Mouse (Mus musculus) erythroid progenitor cell, adult 5-6 weeks (primary cell): ENCODE data around the gene Pacs1. TPM values are rescaled to one million over a fixed set of nuclear protein-coding genes. Genes with fewer than 3 reads are reported as not detected.
A peak's percentile ranks its signal among the peaks of the same experiment; 100 is the strongest.
"Not testable (repeated sequence)": the region's sequence is repeated elsewhere in the genome, so short reads cannot be mapped to it uniquely, and the experiment has no call there.

Source experiments
- ATAC-seq: replicated peaks from 2 replicates; pipeline ENCODE4 v1.8.0; 2016; ENCODE audit warnings: moderate number of reproducible peaks, mild to moderate bottlenecking, moderate TSS enrichment, inconsistent platforms; ENCODE audit not compliant: poor library complexity, low FRiP score, severe bottlenecking
- total RNA-seq, 2 experiments: library from RNA; stranded (forward) in 1 of 2; stranded (reverse) in 1 of 2; fragments of 150-400 nt in 1 of 2; fragments of 186-747, 209-891 nt in 1 of 2; gene quantifications; 2 replicates each; pipeline versions ENCODE4 v1.2.3 to v1.2.4; 2015 to 2017; ENCODE audit warnings: low replicate concordance in 2 of 2

Pacs1 gene
- total RNA-seq, 2 experiments from 2014 or later = 6.8 to 13.4 TPM

DNA sequence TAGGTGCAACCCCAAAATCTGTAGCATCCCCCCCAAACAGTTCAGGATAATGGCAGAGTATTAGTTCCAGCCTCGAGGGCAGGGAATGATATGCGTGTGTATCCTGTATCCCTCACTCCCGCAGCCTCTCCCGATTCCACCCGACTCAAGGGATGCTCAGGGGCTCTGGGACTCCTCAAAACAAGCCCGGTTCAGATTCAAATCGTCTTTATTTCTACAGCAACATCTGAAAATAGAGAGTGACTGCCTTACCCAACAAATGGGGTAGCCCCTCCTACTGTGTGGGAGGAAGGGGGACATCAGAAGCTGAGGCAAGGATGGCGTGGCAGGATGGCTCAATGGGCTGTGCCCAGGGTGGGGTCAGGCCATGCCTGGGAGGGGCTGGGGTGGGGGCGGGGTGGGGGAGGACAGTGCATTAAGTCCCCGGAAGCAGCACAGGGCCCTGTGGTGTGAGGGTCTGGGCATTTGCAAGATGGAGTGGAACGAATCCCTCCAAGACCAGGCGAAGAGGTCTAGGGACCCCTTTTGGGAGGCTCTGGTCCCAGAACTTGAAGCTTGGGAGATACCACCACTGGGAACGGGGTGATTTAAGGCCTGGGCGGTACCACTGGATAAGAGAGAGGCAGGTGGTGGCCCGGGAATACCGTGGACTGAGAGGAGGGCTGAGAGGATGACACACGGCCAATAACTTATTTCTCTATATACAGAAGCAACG, 165.2 kb downstream of the Pacs1 start:
- no peak for ATAC-seq

DNA sequence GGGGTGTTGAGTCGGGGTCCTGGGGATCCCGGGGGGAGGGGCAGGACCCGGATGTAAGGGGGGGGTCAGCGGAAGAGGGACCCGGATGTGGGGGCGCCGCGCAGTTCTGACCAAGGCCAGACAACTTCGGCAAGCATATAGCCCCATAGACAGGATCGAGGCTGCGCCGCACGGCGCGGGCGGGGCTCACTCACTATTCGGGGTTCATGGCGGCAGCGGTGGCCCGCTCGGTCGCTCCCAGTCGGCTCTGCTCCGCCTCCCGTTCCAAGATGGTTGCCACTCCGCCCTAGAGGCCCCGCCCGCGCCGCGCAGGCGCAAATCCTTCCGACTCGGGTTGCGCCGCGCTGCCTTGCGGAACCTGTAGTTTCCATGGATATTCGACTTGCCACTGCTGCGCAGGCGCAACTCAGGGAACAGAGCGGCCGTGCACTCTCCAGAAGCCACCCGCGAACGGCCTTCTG, 166.2 kb downstream of the Pacs1 start, which contains the start of gene Rab1b:
Rab1b (minus strand) TSS at position 342 of the 461 bp plus-strand sequence.
- ATAC-seq = peak; percentile 95

DNA sequence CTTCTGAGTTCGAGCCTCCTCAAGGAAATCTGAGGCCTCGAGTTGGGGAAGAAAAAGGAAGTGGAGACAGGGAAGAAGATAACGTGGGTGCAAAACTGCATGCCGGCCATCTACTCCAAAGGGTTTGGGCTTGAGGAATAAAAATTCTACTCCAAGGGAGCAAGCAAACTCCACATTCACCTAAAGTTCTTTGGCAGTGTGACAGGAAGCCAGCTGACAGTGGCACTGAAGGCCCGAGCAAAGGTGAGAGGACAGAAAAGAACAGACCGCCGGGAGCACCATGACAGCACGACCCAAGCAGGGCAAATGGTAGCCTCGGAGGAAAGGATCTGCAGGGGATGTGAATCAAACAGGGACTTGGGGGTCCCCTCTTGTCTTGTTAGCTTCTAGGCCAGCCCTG, 166.8 kb downstream of the Pacs1 start:
- 0 out of 2 replicates have a peak, but pooled peaks have one; percentile 6 for ATAC-seq

DNA sequence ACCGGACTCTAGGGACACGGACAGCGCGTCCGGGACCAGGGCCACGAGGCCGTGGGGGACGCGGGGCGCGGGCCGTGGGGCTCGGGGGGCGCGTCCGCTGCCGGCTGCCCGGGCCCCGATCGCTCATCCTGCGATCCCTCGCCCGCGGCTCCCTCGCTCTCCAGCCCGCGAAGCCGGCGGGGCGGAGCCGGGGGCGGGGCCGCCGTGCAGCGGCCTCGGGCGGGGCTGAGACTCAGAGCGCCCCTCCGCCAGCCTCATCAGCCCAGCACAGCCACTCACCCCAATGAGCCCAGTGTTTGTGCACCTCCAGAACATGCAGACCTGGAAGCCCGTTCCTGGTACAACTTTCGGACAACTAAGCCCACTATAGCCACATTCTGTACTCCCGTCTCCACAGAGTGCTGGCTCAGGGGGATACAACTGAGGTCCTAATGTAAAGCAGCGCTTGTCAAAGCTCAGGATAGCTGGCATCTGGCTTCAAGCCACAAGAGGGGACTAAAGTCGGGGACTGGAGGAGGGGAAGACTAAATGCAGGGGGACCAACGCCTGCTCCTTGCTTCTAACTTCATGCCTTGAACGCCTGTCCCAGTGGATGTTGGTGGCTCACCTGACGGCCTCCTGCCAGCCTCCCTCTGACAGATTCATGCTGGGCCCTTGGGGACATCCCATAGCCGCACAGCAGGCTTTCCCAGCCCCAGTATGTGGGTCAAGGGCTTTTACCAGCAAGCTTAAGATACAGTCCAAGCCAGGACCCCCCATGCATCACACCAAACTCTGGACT, 174.4 kb downstream of the Pacs1 start, which contains the start of gene Cnih2:
Cnih2 (minus strand) TSS at position 159 of the 781 bp plus-strand sequence.
- no peak; the same call in 1 of the 2 replicates for ATAC-seq

DNA sequence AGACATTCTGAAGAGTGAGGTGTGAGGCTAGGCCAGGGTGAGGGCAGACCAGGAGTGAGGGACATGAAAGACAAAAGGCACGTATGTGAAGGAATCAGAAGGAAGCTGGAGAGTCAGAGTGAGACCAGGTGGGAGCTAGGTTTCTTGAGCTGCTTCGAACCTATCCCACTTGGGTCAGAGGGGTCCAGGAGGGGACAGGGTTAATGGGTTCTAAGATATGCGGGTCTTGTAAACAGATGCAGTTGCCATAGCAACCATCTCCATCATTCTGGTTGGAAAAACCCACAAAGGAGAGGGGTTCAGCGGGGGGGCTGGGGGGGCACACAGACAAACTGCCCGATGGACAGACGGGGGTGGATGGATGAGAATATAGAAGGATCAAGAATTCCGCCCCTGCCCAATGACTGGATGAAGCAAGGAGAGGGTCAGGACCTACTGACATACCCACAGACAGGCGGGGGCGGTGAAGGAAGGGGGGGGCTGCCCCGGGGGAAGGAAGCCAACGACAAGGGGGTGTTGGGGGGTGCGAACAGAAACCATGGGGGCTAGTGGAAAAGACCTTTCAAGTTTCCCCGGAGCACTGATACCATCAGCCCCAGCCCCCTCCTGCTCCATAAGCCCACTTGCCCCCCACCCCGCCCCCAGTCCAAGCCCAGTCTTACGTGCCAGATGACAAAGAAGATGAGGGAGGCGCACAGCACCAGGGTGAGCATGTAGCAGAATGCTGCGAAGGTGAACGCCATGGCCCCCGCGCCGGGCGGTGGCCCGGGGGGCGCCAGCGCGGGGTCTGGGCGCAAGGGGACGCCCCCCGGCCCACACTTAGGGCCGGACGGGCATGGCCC, 175.2 kb downstream of the Pacs1 start:
- no peak for ATAC-seq

DNA sequence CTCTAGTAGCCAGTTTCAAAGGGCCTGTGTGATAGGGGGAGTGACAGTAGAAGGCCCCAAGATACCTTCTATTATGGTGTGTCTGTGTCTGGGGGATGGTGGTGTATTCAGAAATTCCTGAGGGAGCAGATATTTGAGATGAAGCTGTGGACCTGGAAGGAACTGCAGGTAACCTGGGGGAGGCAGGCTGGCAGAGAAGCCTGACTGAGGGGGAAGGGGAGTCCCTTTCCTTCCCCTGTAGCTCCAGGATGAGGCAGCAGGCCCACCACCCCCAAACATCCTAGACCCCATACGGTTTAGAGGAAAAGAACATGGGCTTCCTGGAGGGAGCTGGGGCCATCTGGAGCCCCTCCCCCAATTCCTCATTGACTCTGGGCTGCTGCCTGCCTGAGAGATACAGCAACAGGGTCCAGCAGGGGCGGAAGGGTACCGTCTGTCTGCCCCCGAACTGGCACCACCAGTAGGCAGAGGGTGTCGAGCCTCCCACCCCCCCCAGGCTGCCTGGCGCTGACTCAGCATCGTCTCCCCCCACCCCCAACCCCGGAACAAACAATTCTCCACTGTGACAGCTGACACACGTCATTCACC, 176.9 kb downstream of the Pacs1 start:
- no peak for ATAC-seq

DNA sequence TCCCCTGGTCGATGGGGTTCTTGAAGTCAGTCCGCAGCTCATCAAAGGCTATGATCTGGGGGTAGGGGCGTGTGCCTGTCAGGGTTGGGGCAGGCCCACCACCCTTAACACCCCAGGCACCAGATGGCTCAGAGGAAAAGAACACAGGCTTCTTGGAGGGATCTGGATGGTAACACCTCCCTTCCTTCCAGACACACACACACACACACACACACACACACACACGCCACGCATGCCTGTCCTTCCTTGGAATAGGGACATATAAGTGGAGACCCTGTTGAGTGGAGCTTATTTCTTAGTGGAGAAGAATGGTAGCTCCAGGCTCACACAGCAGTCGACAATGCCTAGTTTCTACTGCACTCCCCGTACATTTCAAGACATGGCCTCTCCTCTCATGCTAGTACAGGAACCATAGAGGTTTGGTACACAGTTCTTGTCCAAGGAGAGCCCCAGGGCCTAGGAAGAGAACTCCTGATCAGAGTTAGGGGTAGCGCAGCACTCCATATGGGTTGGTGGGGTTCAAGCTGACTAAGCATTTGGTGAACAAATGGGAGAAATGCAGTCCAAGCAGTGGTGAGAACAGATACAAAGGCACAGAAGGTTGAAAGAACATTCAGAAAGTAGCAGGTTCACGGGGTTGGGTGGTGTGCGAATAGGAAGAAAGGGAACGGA, 178.0 kb downstream of the Pacs1 start:
- no peak for ATAC-seq

DNA sequence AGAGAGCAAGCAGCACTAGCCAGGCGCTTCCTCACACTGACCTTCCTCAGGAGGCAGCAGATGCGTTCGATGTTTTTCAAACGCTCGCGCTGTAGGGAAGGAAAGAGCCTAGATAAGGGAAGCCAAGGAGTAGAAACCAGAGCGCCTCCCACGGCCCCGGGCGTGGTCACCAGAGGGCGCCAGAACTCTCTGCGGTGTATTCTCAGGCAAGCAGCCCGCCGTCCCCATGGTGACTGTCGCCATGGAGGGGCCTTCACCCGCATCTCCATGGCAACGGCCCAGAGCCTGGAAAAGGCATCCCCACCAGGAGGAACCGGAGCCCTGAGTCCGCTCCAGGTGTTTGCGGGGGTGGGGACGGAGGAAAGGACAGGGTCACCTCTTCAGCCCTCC, 178.7 kb downstream of the Pacs1 start:
- ATAC-seq = peak; percentile 83

DNA sequence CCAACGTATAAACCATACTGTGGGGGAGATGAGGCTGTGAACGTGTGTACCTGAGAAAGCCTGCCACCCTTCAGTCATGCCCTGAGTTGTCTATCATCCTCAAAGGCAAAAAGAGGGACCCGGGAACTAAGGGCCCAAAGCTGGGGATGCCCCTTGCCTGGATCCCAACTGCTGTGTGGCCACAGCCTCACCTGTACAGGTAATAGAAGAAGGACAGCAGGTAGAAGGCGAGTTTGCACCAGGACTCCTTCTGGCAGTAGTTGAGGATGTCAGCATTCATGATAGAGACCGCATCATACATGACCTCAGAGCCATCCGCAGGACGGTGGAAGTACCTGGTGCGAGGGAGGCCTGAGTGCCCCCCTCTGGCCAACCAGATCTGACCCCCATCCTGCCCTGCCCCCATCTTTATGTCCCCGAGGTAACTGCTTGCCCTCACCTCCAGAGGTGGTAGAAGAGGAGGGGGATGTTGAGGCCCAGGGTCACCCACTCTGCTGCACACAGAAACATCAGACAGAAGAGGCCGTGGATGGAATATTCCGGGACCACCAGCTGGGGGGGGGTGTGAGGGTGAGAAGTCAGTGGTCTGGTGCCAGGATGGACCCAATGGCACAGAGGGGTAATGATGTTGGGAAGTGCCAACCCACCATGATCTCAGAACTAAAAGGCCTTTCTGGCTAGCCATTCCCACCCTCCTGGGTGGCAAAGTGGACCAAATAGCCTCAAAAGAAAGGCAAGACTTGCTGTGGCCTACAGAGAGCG, 179.3 kb downstream of the Pacs1 start:
- ATAC-seq = no peak

DNA sequence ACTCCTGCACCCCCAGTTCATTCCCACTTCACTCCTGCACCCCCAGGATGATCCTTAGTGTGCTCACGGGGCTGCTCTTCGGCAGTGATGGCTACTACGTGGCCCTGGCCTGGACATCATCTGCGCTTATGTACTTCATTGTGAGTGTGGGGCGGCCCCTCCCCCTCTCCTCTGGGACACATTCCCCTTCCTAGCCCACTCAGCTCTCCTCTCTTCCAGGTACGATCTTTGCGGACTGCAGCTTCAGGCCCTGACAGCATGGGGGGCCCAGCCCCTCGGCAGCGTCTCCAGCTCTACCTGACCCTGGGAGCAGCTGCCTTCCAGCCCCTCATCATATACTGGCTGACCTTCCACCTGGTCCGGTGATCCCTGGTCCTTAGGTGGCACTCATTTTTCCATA, 180.8 kb downstream of the Pacs1 start:
- ATAC-seq = no peak

DNA sequence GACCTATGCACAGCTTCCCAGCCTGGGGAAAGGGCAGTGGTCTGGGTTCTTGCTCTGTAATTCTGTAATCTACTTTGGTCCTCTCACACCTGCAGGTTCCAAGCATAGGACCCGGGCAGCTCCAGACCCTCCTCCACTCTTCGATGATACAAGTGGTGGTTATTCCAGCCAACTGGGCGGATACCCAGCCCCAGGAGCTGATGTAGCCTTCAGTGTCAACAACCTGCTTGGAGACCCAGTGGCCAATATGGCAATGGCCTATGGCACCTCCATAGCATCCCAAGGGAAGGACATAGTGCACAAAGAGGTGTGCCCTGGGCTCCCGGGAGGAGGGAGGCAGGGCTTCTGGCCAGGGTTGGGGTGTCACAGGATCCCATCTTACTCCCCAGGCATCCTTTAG, 183.6 kb downstream of the Pacs1 start:
- no peak for ATAC-seq

DNA sequence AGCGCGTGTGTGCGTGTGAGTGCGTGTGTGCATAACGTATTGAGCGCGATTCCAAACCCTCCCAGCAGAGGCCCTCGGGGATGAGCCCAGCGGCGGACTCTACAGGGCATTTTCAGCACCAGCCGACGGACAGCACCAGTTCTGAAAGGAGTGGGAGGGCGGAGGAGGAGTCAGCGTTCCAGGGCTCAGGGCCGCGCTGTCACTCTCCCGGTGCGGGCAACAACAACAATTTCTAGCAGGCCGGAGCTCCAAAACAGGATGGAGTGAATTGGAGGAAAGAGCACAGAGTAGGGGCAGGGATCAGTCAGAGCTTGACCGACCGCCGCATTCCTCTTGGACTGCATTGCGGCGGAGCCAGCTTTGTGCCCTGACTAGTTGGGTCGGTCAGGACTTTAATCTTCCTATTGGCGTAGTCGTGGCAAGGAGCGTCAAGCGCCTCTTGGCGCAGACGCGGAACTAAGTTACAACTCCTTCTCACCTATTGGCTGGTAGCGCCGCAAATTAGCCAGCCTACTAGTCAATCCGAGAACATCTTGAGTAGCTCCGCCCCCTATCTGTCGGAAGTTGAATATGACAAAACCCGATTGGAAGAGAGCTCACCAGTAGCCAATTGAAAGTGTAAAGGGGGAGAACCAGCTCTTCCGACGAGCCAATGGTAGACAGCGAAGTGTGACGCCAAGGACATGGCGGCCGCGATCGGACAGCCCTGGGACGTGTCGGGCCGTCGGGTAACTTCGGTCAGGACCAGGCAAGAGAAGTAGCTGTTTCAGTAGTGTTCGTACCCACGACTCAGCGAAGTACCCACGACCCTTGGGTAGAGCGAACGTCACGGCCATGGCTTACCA, 184.8 kb downstream of the Pacs1 start, which contains the start of gene Yif1a:
Yif1a (plus strand) TSS at position 655 of the 845 bp plus-strand sequence.
- peak; percentile 87 for ATAC-seq

DNA sequence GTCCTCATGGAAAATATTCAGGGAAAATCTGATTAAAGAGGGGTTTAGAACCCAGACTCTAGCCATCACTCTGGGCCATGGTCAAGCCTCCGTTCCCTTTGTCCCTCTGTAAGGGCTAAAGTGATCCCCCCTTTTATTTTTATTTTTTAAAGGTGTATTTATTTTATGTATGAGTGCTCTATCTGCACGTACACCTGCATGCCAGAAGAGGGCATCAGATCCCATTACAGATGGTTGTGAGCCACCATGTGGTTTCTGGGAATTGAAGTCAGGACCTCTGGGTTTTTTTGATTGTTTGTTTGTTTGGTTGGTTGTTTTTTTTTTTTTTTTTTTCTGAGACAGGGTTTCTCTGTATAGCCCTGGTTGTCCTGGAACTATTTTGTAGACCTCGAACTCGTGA, 186.4 kb downstream of the Pacs1 start:
- ATAC-seq = not testable (repeated sequence)

DNA sequence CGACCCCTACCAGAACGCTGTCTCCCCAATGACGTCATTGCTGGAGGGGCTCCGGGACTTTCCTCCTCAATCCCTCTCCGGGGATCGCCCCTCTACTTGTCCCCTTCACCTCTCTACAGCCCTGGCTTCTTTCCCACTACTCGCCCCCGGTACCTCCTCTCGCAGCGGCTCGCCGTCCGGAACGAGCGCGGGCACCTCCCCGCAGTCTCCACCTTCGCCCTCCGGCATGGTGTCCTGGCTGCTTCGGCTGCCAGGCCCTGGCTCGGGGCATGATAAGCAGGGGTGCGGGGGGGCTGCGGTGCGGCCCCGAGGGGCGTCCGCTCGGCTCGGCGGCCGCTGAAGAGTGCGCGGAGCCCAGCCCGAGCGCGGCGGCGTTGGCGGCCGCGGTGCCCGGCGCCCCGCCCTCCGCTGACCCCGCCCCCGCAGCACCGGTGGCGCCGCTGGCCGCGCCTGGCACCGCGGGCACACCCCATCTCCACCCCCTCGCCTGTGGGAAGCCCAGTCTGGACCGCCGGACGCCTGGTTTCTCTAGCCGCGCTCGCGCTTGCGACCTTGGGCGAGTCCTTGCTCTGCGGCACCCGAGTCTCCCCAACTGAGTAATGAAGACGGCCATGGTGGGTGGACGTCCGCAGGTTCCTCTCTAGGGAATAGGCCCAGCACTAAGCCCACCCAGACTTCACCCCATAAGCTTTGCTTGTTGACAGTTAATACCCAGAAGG, 187.6 kb downstream of the Pacs1 start, which contains the start of gene Tmem151a:
Tmem151a (minus strand) TSS at position 387 of the 719 bp plus-strand sequence.
- ATAC-seq = peak; percentile 58

DNA sequence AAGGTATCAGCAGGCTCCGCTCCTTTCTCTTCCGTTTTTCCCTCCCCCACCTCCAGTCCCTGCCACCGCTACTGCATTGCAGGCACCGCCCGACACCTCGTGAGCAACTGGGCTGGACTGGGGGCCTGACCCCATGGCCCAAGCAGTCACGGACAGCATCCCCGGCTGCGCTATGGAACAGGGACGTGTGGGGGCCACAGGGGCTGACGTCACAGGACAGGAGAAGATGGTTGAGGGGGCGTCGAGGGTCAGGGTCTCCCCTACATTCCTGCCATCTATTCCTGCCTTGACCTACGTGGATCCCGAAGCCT, 188.1 kb downstream of the Pacs1 start:
- no peak for ATAC-seq

DNA sequence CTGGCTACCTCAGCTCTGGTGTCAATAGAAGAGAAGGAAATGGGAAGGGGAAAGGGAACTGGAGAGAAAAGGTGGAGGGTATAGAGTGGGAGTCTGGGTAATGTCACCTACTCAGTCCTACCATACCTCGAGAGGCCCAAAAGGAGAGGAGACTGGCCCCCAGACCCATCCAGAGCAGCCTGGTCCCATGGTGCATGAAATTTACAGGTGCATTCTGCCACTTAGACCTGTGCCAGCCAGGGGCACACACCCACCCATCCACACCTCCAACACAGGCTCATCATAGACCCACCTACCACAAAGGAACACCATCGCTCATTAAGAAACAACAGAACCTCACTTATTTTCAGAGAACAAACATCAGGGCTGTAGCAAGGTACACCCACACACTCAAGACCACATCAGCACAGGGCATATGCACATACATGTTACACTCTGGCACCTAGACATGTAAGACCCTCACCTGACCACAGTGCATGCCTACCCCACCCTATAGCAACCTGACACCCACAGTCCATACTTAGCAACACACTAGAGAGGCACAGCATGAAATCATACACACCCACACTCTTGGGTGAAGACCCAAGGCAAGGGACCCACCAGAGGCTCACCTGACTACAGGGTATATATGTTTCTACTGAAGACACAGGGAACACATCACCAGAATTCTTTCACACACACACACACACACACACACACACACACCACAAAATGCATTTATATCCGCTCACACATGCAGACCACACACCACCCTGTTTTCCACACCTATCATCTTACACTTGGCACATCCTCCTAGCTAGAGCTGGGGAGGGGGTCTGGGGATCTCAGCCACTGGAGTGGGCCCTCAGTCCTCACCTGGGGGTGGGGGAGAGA, 188.7 kb downstream of the Pacs1 start:
- ATAC-seq = no peak
